Mouse (Mus musculus) cerebellum, adult 9-11 months (tissue): ENCODE results near the gene Ncoa3.

ENCODE experiments used
- DNase-seq: peaks from one replicate; pipeline ENCODE4 v3.0.0; 2022

Gene Ncoa3

DNA sequence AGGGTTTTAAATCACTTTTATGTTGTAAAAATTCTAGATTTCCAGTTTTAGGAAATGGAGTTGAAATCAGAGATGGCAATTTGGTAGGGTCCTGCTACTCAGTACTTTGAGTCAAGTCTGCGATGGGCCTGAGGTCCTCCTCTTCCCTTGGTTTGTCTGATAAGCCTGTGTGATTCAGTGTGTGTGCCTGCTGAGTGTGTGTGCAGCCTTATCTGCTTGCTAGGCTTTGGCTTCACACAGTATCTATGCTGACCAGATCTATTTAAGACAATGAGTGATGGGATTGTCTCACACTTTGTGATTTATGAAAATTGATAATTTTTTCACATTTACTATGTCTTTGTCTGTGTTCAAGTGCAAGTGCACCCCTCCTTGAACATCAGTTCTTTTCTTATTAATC lies 50.1 kb downstream of the Ncoa3 start:
- no peak for DNase-seq

DNA sequence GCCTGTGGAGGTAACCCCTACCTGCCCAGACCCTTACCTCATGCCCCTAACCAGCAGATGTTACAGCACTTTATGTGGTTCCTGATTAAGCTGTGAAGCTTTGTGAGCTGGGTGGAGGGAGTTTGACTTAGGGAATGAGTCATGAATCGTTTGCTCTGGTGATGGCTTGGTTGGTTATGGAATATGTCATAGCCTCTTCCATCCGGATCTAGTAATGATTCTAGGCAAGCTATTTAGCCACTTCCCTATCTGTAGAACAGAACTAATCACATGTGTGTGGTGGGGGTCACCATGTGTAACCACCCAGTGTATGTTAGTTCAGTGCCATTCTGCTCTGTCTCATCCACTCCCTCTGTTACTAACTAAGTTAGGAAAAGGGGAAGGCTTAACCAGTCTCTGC lies 52.6 kb downstream of the Ncoa3 start:
- DNase-seq: no peak

DNA sequence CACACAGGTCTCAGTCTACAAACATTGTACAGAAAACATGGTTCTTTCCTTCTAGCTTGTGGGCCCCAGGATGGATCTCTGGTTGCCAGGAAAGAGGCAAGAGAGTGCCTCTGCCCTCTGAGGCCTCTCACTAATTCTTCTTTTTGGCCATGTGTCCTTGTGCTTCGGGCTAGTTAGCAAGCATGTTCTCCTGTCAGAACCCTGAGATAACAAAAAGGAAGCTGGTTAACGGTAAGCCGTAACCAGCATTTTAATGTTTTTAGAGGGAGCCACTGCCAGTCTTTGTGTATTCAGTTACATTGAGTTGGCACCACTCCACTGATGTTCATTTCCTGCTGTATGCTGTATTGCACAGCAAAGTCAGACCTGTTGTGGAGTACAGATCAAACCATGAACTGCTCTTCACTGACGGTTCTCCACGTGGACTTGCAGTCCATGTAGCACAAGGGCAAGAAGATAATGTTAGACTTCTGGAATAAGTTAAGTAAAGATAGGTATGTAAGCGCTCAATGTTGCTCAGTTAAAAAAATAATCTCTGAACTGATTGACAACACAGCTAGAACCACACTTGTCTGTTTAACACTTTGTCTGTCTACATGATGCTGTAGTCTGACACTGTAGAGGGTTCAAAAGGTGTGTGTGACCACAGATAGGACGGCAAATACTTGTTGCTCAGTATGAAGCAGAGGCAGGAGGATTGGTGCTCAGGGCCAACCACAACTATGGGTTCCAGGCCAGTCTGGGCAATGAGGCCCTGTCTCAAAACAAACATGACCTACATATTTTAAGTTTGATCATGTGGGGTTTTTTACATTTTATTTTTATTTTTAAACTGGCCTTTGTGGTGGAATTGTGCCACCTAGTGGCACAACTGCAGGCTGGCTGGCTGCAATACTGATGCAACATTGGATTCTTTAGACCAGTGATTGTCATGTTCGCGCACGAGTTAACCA lies 53.4 kb downstream of the Ncoa3 start:
- DNase-seq: no peak

DNA sequence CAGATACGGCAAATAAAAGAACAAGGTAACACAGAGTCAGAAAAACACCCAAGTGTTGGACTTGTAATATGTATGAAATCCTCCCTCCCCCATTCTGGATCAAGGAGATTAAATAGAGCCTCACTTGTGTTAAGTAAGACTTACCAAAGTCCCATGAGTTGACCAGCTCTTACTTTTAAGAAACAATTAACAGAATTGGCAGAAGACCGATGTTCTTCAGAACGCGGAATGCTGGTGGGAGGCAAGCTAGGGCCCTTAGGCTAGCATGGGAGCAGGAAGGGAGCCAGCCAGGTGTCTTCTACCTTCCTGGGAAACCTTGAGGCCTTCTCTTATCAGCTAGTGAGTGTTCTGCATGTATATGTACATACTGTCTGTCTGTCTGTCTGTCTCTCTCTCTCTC lies 55.5 kb downstream of the Ncoa3 start:
- DNase-seq: no peak

DNA sequence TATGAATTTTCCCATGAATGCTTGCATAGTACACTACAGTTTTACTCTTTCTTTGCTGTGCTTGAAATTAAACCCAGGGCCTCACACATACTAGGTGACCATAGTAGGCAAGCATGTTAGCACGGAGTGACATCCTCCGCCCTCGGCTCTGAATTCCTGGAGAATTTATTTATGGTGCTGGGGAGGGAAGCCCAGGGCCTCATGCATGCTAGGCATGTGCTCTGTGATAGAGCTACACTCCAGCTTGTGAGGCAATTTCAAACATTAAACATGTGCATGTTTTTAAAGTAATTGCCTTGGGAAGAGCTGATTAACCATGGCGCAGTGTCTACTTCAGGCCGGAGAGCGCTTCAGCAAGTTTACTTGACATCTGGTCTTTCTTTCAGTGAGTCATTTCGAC lies 56.4 kb downstream of the Ncoa3 start:
- no peak for DNase-seq

DNA sequence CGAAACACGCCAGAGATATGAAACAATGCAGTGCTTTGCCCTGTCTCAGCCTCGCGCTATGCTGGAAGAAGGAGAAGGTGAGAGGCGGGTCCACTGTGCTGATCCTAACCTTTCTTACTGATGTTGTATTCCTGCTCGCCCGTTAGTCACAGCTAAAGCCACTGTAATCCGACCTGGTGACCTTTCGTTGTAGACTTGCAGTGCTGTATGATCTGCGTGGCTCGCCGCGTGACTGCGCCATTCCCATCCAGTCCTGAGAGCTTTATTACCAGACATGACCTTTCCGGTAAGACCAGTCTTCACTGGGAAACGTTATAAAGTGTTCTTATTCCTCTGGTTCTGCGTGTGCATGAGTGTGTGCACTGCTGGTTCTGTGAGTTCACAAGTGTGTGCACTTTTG lies 59.0 kb downstream of the Ncoa3 start:
- DNase-seq: no peak

DNA sequence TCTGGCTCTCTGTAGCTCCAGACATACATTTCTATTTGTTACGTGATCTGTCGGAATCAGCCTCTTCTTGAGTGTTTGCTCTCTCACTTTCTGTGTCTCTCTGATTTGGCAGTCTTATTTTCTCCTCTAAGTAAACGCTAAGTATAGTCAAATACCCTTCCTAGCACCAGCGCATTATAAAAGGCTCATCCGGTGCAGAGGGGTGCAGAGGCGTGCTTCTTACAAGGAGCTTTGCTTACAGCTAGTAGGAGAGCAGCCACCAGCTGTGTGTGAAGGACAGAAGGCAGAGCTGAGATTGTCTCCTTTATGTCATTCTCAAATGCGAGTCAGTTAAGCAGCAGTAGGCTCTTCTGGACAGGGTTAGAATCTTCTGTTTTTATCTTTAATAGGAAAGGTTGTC lies 59.5 kb downstream of the Ncoa3 start:
- no peak for DNase-seq

DNA sequence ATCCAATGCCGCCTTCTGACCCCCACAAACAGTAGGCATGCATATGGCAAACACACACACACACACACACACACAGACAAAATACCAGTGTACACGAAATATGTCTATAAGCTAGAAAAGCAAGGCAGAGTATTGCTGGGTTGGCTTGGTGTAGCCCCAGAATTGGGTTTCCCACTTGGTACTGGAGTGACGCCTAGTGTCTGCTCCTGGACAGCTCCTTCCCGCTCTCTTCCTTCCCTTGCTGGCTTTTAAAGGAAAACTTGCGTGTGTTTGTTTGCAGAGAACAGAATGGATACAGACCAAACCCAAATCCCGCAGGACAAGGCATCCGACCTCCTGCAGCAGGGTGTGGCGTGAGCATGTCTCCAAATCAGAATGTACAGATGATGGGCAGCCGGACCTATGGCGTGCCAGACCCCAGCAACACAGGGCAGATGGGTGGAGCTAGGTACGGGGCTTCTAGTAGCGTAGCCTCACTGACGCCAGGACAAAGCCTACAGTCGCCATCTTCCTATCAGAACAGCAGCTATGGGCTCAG lies 61.6 kb downstream of the Ncoa3 start:
- no peak for DNase-seq

DNA sequence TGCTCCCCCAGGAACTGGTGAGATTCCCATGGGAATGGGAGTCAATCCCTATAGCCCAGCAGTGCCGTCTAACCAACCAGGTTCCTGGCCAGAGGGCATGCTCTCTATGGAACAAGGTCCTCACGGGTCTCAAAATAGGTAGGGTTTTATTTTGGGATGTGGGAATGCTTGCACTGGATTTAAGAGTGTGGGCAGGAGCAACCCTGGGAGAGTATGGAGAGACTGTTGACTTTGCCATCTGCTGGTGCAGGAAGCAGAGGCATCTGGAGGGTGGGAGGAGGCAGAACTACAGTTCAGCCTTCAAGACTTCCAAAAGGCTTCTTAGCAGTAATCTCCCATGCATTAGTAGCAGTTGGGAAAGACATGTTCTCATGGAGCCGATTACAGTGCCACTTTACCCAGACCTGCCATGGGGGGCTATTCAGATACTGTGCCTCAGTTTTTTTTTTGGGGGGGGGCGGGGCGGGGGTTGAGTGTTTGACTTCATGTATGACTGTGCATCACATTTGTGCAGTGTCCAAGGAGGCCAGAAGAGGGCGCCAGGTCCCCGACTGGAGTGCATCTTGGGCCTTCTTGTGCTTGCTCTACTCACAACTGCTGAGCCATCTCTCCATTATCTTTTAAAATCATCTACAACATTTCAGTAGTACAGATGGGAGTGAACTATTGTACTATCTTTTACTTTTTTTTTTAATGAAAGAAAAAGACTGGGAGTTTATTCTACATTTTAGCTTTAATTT lies 67.4 kb downstream of the Ncoa3 start:
- DNase-seq: no peak

DNA sequence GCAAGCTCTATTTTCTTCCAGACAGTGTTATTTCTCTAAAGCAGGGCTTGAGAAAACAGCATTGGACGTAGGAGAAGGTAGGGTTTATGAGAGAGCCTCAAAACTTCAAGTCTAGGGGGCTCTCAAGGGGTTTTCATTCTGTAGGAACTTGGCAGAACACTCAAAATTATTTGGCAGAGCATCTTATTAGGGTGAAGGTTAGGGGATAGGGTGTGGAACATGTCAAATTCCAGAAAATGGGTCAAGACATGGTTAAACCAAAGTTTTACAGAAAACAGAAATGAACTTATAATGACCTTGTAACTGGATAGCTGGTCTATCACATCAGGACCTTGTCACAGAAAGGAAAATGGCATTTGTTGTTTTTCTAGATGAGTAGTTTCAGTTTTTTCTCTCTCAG lies 69.6 kb downstream of the Ncoa3 start:
- no peak for DNase-seq

DNA sequence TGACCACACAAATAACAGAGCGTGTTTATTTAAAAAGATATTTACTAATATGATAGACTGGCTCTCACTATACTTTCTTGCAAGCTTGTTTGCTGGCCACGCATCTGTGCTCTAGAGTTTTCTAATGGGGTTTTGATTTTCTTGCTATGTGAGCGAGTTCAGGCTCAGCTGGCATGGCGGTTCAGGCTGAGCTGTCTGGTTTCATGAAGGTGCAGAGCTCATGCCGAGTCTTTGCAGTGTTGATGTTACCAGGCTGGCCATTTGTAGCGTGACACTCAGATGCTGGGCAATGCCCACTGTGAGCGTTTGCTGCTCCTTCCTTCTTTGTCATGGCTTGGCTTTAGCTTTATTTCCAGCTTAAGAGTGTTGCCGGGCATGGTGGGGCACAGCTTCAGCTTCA lies 70.0 kb downstream of the Ncoa3 start:
- DNase-seq: no peak

DNA sequence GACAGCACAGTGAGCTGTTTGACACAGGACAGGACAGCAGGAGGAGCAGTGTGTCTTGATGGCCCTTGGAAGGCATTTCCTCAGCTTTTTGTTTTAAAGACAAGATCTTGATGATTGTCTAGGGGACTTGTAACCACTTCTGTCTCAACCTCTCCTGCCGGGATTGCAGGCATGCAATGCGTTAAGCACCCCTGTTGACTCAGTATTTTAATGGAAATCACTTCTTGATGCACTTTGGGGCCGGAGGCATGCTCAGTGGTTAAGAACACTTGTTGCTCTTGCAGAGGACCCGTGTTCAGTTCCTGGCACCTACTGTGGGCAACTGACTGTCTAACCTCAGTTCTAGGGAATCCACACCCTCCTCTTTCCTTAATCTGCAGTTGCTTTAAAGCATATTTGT lies 74.0 kb downstream of the Ncoa3 start:
- DNase-seq: no peak

DNA sequence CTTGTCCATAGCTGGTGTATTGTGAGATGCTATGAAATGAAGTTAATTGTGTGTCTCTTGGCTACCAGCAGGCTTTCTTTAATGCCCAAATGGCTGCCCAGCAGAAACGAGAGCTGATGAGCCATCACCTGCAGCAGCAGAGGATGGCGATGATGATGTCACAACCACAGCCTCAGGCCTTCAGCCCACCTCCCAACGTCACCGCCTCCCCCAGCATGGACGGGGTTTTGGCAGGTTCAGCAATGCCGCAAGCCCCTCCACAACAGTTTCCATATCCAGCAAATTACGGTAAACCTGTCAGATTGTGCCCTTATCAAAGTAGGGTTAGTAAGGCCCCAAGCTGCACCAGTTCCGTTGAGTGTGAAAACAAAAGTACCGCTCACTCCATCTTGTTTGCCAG lies 75.8 kb downstream of the Ncoa3 start:
- DNase-seq: no peak

DNA sequence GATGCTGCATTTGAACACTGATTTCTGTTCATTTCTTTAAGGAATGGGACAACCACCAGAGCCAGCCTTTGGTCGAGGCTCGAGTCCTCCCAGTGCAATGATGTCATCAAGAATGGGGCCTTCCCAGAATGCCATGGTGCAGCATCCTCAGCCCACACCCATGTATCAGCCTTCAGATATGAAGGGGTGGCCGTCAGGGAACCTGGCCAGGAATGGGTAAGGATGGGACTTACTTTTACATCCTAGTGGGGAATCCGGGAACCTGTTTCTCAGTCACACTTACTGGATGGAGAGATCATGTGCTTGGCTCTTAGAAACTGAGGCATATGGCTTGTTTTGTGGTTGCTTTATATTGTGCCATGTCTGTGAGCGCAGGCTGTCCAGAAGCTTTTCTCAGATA lies 76.7 kb downstream of the Ncoa3 start:
- no peak for DNase-seq

DNA sequence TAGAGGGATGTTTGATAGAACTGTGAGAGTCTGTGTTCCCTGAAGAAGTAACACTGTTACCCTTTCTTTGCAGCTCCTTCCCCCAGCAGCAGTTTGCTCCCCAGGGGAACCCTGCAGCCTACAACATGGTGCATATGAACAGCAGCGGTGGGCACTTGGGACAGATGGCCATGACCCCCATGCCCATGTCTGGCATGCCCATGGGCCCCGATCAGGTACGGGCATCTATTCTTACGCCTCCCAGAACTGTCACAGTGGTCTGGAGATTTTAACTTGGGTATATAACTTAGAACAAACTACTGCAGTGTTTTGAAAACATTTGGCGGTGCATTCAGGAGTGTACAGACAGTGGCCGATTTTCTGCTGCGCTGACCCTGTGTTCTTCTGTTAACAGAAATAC lies 77.3 kb downstream of the Ncoa3 start:
- no peak for DNase-seq

DNA sequence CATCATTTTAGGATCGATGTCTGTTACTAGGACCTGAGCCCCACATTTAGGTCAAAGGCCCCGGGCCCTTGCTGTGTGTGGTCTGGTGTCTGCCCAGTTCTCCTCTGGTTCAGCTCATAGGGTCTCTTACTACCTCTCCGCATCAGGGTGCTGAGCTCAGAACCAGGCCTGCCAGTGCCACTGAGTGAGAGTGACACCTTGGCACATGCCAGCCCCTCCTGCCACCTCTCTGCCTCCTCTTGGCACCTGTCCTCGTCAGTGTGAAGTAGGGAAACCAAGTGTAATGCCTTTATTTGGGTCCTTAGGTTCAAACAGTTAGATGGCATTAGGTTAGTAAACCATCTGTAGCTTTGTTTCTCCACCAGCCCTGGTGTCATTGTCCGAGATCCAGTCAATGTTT lies 79.0 kb downstream of the Ncoa3 start:
- no peak for DNase-seq

DNA sequence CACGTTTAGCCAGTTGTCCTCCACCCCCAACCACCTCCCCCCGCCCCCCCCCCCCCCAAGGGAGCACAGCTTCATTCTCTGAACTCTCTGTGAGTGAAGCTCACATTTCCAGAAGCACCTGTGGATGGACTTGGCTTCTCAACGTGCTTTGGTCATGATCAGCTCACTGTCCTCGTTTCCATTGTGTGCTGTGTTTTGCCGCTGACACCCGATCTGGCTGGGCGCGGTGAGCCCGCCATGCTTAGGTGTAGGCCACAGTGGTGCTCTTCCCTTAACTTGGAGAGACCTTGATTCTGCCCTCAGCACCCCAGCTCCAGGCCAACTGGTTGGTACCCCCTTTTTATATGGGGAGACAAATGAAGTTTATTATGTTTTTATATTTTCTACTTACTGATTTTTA lies 79.5 kb downstream of the Ncoa3 start:
- DNase-seq: no peak

DNA sequence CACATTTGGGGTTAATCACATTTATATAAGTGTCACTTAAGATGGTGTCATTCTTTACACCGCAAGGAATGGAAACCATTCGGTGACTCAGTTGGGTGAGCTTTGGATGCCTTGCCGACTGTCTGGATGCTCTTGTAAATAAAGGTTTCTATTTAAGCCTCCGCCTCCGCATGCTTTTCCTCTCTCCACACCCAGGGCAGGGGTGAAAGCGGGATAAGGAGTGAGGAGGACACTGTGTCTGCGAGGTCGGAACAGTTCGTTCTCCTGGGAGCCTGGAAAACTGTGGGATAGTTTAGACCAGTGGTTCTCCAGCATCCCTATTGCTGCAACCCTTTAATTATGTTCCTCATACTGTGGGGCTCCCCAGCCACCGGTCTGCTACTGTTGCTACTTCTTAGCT lies 80.6 kb downstream of the Ncoa3 start:
- no peak for DNase-seq

DNA sequence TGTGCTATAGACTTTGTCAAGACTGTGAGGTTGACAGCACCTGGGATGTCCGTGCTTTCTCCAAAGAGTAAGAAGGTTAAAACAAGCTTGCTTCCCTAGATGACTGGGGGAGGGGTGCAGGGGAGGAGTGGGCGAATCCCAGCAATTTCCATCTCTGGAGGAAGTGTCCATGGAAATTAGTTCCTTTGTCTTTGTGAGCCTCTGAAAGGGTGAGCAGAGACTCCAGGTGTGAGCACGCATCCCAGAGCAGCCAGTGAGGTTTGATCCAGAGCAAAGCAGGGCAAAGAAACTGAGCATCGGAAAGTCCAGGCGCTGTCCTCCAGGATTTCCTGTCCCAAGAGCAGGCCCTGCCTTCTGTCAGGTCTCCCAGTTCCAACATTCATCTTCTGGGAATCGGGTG lies 81.9 kb downstream of the Ncoa3 start:
- DNase-seq: no peak

DNA sequence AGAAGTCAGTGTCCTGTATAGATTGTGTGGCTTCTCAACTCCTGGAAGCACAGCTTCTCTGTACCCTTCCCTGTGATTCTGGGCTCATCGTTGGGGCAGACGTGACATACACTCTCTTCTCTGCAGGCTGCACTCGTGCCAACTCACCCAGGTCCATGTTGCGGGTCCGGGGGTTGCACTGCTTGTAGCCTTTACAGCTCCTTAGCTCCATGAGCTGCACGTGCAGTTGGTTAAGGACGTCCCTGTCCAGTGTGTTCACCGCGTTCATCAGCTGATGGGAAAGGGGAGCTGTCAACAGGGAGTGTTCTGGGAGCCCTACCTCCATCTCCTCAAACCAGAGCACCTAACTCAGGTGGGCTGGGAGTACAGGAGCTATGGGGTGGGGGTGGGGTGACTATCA lies 84.9 kb downstream of the Ncoa3 start:
- no peak for DNase-seq

DNA sequence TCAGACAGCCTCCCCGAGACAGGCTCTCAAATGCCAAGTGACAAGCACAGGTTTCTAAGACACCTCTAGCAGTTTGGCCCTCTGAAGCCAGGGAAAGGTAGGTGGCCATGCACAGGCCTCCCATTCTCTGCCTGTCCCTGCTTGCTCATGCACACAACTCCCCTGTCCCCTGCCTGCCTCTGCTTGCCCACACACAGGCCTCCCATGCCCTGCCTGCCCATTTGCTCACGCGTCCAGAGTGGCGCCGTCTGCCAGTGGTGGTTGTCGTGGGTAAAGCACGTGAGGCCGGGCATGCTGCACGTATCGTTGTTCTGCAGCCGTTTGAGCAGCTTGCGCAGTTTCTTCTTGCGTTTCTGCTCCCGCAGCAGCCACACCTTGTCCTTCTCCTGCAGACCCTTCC lies 86.8 kb downstream of the Ncoa3 start:
- DNase-seq: no peak

DNA sequence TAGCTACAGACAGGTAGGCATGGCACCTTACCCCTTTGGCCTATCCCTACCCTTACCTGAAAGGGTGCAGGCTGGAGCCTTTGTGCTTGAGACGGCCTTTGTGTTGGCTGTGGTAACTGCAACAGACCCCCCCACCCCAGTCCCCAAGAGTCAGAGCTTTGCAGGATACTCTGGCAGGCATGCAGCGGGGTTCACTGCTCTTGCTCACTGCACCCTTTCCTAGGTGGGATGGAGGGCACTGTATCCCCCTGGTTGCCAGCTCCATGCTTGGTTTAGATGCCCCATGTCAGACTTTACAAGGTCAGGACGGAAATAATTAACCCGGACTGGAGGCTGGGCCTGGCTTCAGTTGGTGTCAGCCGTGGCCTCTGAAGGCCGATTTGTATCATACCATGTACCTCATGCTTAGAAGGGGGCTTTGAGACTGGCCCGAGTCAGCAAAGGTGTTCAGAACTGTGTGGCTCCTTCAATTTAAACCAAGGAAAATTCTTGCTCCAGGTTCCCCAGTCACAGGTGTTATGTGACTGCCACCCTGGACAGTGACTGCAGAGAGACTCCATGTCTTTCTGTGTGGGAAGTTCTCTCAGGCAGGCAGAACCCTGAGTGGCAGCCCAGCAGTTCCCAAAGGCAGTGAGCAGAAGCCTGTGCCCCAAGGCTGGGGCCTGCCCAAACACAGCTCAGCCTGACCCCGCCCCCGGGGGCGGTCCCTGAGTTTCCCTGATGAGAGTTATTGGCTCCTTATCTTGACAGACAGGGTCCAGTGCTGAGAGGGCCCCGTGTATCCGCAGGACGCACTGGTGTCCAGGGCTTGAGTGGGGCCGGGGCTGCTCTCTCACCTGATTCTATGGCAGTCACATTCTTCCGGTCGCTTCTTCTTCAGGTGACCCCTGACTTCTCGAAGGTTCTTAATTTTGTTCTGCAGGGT lies 87.8 kb downstream of the Ncoa3 start:
- DNase-seq: no peak
